Mouse (Mus musculus) fat pad, adult 2 months (tissue): ENCODE measurements around the gene Ipo11.
"Not testable (repeated sequence)": the region's sequence is repeated elsewhere in the genome, so short reads cannot be mapped to it uniquely, and the experiment has no call there.

Source experiments
- DNase-seq: peaks from one replicate; pipeline ENCODE4 v3.0.0-alpha.2; 2011; ENCODE audit warnings: low read depth, low spot score; ENCODE audit errors: extremely low read depth

Gene Ipo11

DNA sequence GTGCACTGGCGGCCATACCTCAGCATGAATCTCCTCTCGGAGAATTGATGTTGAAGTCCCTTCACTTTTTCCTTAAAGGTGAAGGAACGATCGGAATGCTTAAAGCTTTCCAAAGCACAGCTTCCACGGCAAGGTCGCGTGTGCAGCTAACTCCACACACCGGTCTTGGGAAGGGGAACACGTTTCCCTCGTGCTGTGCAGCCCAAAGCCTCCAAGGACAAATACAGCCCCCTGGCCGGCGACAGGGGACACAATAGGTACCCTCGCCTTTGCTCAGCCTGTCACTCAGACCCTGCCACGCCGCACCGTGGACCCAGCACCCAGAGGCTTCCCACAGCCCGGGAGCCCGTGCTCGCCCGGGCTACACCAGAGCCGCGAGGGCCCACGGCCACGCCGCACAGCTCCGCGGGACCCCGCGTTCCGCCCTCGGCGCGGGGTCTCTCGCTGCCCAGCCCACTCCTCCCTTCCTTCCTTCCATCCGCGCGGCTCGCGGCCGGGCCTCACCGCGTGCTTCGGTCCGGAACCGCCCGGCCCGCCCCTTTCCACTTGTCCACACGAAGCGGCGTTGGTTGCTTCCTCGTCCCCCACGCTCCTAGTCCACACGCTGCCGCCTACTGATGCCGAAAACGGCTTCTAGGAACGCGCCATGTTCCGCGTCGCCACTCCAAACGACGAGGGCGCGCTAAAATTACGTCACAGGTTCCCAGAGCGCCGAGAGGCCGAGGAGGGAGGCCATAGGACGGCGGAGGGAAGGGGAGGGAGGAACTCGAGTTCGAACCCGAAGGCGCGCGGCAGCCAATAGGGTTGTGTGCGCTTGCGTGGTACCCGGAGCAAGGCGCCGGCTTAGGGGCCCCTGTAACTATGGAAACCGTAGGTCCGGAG is at the start of gene Ipo11:
Gene Ipo11 (minus strand): TSS at position 703 of the 882 bp plus-strand sequence.
- peak; percentile 39 for DNase-seq

DNA sequence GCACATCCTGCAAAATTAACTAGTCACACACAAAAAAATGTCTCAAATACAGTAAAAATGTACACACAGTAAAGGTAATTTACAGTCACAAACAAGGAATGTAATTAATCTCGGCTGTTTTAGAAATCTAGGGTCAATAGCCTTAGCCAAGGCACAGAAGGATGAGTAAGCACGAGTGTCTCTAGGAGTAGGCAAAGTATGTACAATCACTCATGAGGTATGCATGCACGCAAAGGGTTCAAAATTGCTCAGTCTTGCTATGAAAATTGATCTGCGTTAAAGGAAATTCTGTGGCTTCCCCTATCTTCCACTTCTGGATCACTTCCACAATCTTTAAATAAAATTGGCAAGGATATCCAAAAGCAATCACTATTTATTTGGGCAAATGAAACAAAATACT is 24.7 kb upstream of the Ipo11 start:
- DNase-seq, result no peak

DNA sequence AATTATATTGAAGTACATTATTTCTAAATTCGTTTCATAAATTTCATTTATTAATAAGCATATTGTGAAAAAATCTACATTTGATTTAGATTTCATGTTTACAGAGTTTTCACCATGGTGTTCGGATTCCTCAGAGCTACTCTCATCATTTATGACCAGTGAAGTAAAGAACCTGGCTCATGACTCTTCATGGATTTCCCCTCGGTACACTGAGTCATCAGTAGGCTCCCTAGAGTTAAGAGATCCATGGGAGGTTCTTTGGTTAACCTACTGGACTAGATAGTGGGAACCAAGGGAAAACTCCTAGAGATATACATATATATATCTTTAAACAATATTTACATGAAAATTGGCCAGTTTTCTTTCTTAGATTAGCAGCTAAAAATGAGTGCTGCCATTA is 23.8 kb upstream of the Ipo11 start:
- DNase-seq, result no peak

DNA sequence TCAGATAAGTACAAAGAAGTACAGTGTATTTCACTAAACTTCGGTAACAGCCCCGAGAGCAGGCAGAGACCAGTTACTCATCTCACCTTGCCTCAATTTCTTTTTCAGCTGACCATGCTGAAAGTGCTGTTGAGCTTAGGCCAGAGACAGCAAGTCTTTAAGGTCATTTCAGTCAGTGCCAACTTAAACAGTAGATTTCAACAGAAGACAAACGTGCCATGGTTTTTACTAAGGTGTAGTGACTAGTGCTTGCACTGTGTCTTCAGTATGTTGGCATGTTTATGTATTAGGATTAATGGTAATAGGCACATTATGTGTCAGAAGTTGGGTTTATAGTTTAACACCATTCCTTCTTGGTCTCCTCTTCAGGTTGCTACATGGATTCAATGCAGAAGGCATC is 21.5 kb upstream of the Ipo11 start:
- peak; percentile 77 for DNase-seq

DNA sequence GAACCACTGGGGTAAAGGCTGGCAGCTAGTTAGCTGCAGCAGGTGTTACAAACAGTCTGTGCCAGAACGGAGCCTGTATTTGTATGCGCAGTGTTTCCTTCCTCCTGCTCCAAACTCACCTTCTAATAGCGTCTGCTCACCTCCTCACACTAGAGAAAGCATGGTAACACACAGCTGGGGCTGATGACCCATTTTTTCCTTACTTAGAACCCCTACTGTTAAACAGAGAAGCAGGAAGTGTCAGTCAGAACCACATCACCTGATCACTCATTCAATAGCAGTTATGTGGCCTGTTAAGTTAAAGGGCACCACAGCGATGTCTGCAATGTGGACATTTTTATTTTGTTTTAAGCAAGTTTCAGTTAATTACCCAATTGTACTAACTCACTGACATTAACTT is 20.8 kb upstream of the Ipo11 start:
- no peak for DNase-seq

DNA sequence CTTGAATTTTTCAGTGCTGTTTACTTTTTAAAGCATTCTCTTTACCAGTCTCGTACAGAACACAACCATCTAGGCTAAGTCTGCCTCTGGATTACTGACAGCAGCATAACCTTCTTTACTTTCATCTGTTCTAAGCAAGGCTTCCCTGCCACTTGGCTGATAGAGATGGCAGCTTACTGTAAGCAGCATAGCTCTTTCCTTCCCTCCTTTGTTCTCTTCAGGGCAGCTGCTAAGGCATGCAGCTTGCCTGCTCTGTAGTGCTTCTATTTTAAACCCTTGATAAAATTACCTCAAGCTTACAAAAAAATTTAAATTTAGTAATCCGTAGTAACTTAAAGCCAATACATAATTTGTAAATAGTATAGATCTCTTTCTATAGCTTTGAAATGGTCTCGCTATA is 18.1 kb upstream of the Ipo11 start:
- DNase-seq, result no peak

DNA sequence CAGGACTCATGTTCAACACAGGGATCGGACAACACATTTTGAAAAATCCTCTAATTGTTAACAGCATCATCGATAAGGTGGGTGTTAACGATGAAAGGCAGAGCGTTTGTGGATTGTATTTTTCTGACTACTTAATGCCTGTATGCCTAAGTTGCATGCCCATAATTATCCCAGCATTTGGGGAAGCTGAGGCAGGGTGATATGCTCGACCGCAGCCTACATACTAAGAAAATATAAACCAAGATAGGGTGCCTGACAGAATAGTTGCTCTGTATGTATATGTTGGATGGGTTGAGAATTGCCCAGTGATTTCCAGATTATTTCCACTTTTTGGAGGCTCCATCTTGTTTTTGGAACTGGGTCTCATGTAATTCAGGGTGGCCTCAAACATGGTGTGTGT is 10.8 kb upstream of the Ipo11 start:
- no peak for DNase-seq

DNA sequence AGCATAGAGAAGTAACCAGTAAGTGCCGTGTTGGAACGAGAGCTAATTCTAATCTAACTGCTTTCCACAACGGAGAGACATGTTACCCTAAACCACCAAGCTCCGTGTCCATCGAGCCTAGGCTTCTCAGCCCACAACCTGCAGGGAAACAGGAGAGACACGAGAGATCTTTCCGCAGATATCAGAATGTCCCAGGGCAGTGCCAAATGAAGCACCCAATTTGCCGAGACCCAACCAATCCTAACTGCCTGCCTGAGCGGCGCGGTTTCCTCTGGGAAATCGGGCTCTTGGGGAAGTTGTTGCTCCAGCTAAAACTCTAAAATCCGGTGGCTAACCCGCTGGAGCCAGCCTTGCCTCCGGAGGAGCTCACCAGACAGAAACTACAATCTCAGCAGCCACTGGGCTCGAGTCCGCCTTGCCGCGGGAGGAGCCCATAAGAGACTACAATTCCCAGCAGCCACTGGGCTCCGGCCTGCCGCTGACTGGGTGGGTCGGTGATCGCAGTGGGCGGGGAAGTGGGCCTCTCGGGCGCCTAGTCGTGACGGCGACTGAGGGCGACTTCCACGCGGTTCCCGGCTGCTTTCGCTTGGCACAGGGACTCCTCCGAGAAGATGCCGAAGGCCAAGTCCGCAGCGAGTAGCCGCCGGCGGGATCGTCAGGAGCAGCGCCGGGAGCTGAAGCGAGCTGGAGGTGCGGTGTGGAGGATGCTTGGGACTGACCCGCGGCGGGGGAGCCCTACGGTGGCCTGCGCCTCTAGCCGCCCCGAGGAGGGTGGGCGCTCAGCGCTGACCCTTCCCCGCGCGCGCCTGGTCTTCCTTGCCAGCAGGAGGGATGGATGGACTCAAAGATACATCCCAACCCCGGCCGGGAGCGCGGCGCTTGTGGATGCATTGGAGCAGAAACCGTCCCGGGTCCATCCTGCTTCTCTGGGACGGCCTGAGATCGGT is 10.1 kb upstream of the Ipo11 start, which contains the start of gene Dimt1:
Gene Dimt1 (plus strand): TSS at position 534 of the 947 bp plus-strand sequence.
- peak; percentile 34 for DNase-seq

DNA sequence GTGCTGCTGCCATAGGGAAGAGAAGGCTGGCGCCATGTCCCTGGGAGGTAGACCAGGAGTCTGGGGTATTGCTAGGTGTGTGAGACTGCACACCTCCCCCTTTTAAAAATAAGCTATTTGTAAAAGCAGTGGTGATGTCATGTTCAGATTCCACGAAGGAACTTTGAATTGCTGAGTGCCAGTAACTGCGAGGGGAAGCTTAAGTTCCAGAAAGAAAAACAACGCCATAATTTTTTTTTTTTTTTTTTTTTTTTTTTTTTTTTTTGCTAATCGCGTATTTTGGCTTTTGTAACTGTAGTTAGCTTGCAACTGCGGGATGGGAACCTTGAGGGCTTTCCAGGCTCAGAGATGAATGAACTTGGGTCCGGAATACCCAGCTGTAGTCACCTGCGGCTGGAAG is 8.8 kb upstream of the Ipo11 start:
- DNase-seq, result no peak

DNA sequence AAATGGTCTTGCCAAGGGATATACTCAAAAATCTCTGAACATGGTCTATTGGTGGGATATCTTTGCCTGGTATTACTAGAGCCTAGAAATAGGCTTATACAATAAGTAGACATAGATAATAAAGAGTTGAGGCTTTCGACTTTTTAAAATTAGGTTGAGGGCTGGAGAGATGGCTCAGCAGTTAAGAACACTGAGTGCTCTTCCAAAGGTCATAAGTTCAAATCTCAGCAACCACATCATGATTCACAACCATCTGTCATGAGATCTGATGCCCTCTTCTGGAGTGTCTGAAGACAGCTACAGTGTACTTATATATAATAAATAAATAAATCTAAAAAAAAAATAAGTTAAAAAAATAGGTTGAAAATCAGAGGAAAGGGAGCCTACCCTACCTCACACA is 6.0 kb upstream of the Ipo11 start:
- no peak for DNase-seq

DNA sequence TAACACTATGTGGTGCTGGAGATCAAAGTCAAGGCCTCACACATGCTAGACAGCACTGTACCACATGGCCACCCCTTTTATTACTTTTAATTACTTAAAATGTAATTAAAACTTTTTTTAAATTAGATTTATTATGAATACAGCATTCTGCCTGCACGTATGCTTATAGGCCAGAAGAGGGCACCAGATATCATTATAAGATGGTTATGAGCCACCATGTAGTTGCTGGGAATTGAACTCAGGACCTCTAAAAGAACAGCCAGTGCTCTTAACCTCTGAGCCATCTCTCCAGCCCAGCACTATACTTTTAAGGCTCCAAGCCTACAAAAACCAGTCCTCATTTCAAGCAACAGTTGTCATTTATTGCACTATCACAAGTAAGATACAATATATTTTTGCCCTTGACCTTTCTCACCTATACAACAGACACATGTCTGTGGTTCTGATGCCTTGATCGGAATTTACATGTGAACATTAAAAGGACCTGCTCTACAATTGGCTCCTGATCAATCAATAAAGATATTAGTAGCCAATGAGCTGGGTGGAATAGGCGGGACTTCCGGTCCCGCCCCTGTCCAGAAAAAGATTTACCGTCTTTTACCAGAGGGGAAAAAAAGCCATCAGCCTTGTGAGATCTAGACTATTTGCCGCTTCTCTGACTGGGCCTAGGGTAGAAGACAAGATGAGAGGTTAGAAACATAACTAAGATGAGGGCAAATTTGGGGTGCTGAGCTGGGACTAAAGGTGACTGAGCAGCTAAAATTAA is 4.6 kb upstream of the Ipo11 start:
- DNase-seq, result no peak

DNA sequence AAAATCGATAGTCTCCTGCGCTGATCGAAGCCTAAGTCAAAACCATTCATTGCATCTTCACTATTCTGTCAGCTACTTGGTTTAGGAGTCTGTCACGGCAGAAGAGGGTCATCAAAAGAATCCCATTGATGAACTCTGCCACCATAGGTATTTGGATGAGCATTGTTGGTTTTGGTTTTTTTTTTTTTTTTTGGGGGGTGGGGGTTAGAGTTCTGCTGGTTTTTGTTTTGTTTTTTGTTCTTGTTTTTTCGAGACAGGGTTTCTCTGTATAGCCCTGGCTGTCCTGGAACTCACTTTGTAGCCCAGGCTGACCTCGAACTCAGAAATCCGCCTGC is 347 bp upstream of the Ipo11 start:
- no peak for DNase-seq

DNA sequence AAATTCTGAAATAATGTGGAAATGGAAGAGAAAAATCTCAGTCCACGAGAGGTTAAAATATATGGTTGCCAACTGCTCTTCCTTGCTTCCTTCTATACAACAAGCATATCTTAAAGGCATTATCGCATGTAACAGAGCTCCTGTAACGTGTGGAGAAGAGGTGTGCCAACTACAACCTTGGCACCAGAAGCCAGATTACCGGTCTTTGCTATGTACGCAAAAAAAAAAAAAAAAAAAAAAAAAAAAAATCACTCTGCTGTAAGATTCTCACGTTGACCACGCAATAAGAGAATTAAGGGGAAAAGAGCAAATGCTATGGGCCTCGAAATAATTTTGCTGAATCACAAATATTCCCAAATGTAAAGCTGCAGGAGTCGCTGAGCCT is 895 bp downstream of the Ipo11 start:
- no peak for DNase-seq

DNA sequence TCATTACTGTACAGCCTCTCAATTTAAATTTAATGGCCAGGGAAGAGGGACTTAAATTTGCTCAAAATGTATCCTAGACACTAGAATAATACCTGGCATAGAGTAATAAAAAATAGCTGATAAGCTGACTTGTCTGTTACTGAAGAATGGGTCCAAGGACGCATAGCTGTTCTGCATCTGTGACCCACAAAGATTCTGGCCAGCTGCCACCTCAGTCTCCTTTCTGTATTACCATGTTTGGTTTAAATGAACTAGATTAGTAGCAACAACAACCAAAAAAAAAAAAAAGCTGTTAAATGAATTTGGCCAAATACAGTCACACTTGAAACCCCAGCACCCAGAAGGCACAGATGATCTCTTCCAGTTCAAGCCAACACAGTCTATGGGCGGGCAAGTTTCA is 7.6 kb downstream of the Ipo11 start:
- DNase-seq, result no peak

DNA sequence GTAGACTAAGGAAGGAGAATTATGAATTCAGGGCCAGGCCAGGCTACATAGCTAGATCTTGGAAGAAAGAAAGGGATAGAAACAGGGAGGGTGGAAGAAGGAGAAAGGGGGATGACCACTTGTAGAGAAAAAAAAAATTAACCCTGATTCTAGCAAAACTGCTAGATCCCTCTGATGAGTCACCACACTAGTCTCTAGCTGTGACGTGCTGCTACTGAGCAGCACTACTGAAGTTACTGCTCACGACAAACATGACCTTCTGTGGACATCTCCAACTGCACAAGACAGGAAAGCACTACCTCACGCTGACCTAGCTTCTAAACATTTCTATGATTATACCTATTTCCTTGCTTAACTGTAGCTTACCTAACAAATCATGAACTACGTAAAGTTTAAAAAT is 8.5 kb downstream of the Ipo11 start:
- DNase-seq, result no peak

DNA sequence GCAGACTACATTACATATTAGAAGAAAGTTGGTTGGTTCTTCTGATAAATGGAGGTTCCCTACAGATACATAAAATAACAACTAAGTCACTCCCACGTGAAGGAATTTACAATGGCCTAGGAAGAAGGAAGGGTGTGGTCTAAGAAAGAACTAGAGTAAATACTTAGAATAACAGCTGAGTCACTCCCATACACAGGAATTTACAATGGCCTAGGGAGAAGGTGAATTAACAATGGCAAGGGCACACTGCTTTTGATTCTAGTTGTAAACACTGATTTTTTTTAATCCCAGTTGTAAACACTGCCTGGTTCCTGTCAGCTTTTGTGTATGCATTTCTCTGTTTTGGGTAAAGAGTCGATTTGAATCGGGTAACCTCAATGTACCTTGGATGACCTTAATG is 10.8 kb downstream of the Ipo11 start:
- DNase-seq, result not testable (repeated sequence)

DNA sequence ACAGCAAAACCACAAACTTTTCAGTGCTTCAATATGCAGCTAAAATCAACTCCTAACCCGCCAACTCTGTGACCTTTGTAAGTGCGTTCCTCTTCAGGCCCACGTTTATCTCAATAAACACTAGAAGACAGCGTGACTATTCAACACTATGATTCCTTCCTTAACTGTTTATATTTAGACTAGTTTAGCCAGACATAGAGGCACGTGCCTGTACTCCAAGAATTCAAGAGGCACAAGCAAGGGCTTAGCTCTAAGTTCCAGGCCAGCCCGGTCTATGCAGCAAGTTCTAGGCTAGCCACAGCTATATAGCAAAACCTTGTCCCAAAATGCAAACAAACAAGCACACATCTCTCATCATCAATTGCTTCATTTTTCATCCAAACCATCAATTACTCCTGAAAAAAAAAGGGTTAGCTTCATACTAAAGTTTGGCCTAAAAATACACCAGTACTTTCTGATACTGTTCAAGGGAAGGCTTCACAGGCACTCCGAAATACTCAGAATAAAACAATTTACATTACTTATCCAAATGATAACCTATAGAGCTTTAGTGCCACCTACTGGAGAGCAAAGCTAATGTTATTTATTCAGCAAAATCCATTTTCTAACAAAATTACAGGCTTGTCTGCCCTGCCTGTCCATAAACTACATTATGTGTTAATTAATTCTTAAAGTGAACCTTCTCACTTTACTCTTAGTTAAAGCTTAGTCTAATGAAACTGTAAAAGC is 18.3 kb downstream of the Ipo11 start:
- no peak for DNase-seq

DNA sequence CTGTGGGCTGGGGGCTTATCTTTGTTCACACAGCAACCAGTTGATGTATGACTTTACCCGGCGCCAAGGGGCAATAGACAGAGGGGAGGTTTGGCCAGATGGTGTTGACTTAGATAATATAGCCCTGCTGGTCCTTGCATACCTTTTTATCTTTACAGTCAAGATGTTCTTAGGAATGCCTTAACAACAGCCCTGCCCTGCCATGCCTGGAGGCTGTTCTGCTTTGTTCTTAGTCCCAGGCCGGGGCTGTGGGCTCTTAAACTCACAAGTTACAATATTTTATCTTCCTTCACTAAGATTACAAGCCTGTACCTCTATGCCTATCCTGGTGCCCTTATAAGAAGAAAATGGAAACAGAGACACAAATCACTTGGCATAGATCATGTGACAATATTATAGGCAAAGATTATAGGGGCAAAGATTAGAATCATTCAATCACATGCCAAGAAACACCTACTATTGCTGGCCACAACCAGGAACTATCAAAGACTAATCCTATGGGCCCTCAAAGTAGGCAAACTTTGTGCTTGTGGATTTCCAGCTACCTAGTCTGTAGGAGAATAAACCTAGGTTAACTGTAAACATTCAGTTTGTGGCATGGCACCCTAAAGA is 23.5 kb downstream of the Ipo11 start:
- no peak for DNase-seq

DNA sequence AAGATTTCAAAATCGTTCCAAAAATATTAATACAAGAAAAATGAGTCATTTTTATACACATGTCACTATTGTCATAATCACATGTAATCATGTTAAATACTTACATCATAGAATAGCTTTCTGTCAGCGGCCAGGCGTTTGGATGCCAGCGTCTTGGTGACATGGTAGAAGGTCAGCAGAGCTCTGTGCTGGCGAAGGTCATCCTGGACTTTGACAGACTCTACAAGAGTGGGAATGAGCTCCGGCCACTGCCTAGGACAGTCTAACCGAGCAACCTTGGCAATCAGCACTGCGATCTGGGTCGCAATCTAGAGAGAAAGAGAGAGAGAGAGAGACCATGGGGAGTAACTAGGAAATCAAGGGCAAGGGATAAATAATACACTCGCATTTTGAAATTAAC is 26.7 kb downstream of the Ipo11 start:
- DNase-seq, result no peak

DNA sequence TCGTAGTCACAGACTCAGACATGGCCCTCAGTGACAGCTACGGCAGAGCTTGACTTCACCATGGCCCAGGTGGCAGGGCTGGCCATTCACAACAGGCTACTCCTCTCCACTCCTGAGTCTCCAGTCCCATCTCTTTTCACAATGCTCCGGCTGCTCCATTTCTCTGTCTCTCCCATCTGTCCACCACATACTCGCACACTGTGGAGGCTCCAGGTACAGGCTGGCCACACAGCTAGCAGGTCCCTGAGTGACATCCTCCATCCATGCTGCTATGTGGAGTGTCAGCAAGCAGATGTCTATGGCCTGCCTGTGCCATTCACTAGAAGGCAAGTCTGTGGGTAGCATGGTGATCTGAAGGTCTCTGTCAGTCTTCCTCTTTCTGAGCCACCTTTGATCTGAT is 29.5 kb downstream of the Ipo11 start:
- no peak for DNase-seq
